Mouse (Mus musculus) c-Kit-negative CD71-positive TER-119-positive erythroid progenitor cells, embryonic 14.5 days (primary cell): Measurements from ENCODE around the gene Uvrag.
"Not testable (repeated sequence)": the region's sequence is repeated elsewhere in the genome, so short reads cannot be mapped to it uniquely, and the experiment has no call there.

ENCODE experiments used
- DNase-seq: peaks from one replicate; pipeline ENCODE4 v3.0.0-alpha.2; 2013; ENCODE audit warnings: low read depth, low spot score

The Uvrag gene

GRCm38 (mm10) chr7:98976839-98977457, 164.0 kb downstream of the Uvrag start:
- no peak for DNase-seq

- no peak for DNase-seq
These were observed 166.4 kb downstream of the Uvrag start for GRCm38 (mm10) chr7:98974590-98974989.

GRCm38 (mm10) chr7:98970721-98971120, 170.2 kb downstream of the Uvrag start:
- no peak for DNase-seq

GRCm38 (mm10) chr7:98968741-98969395, 172.1 kb downstream of the Uvrag start:
- DNase-seq = no peak

- no peak for DNase-seq
These were observed 172.8 kb downstream of the Uvrag start for GRCm38 (mm10) chr7:98968082-98968674.

- no peak for DNase-seq
These were observed 173.3 kb downstream of the Uvrag start for GRCm38 (mm10) chr7:98967672-98968071.

- DNase-seq = not testable (repeated sequence)
These were observed 177.4 kb downstream of the Uvrag start for GRCm38 (mm10) chr7:98963581-98963980.

- DNase-seq = peak; percentile 58
These were observed 178.2 kb downstream of the Uvrag start for GRCm38 (mm10) chr7:98962547-98963311.

- DNase-seq = no peak
These were observed 178.9 kb downstream of the Uvrag start for GRCm38 (mm10) chr7:98962074-98962473.

GRCm38 (mm10) chr7:98960274-98960673, 180.7 kb downstream of the Uvrag start:
- no peak for DNase-seq

- DNase-seq = no peak
These were observed 181.7 kb downstream of the Uvrag start for GRCm38 (mm10) chr7:98959246-98959645.

GRCm38 (mm10) chr7:98958172-98958571, 182.8 kb downstream of the Uvrag start:
- no peak for DNase-seq

- no peak for DNase-seq
These were observed 183.7 kb downstream of the Uvrag start for GRCm38 (mm10) chr7:98957111-98957741.

- DNase-seq = no peak
These were observed 184.3 kb downstream of the Uvrag start for GRCm38 (mm10) chr7:98956609-98957008.

- no peak for DNase-seq
These were observed 187.3 kb downstream of the Uvrag start for GRCm38 (mm10) chr7:98953649-98954048.

GRCm38 (mm10) chr7:98944986-98945385, 196.0 kb downstream of the Uvrag start:
- DNase-seq = no peak

- no peak for DNase-seq
These were observed 197.3 kb downstream of the Uvrag start for GRCm38 (mm10) chr7:98943687-98944086.

GRCm38 (mm10) chr7:98942746-98943145, 198.2 kb downstream of the Uvrag start:
- no peak for DNase-seq

GRCm38 (mm10) chr7:98939194-98939593, 201.7 kb downstream of the Uvrag start:
- no peak for DNase-seq

- DNase-seq = no peak
These were observed 202.3 kb downstream of the Uvrag start for GRCm38 (mm10) chr7:98938621-98939020.

- no peak for DNase-seq
These were observed 203.7 kb downstream of the Uvrag start for GRCm38 (mm10) chr7:98937079-98937813.
